Mouse (Mus musculus) heart, adult 2 months (tissue): Measurements from ENCODE around the gene Mc3r.

Source experiments
- CTCF ChIP-seq: fragments of 200-600 bp; IDR thresholded peaks from 2 replicates; pipeline ENCODE4 v1.8.1; 2022; ENCODE audit warnings: antibody characterized with exemption, mild to moderate bottlenecking, moderate library complexity
- POLR2A ChIP-seq: fragments of 200-500 bp; IDR thresholded peaks from 2 replicates; pipeline ENCODE4 v1.6.1; 2011; ENCODE audit warnings: mild to moderate bottlenecking, low read depth, low read length, control low read depth; ENCODE audit not compliant: insufficient read depth

- TF ChIP-seq POLR2A (no peak), CTCF (peak; percentile 14)
Observed at GRCm38 (mm10) chr2:172219186-172219585, 29.1 kb upstream of the Mc3r start.
